Mouse (Mus musculus) lung, embryonic 16.5 days (tissue): ENCODE measurements around the gene Gsto1. TPM values are rescaled to one million over a fixed set of nuclear protein-coding genes. Genes with fewer than 3 reads are reported as not detected.
A peak's percentile ranks its signal among the peaks of the same experiment; 100 is the strongest.
"Not testable (repeated sequence)": the region's sequence is repeated elsewhere in the genome, so short reads cannot be mapped to it uniquely, and the experiment has no call there.

Source experiments
- ATAC-seq: fragments of 200-750 bp; cut with Nextera tagmentation; 2 replicates; pipeline ENCODE4 v1.8.0; 2017; ENCODE audit warnings: low read depth, mild to moderate bottlenecking, moderate library complexity
- H3K27ac ChIP-seq: fragments of 300-500 bp; sonication (generic); 2 replicates; pipeline ENCODE4 v1.5.1; 2014; ENCODE audit warnings: mild to moderate bottlenecking, control low read depth, low read length
- H3K27me3 ChIP-seq: fragments of 300-500 bp; sonication (generic); 2 replicates; pipeline ENCODE4 v1.6.1; 2014; ENCODE audit warnings: low read depth, low read length, mixed read lengths; ENCODE audit not compliant: control insufficient read depth, insufficient read depth
- H3K36me3 ChIP-seq: fragments of 300-500 bp; sonication (generic); 2 replicates; pipeline ENCODE4 v1.6.1; 2014; ENCODE audit warnings: low read length; ENCODE audit not compliant: control insufficient read depth, insufficient read depth
- H3K4me1 ChIP-seq: fragments of 300-500 bp; sonication (generic); replicated peaks from 2 replicates; pipeline ENCODE4 v1.6.1; 2014; ENCODE audit warnings: low read length, mixed read lengths; ENCODE audit not compliant: control insufficient read depth, insufficient read depth
- H3K4me2 ChIP-seq: fragments of 300-500 bp; sonication (generic); 2 replicates; pipeline ENCODE4 v1.6.1; 2014; ENCODE audit warnings: low read depth, low read length, control low read depth
- H3K4me3 ChIP-seq: fragments of 300-500 bp; sonication (generic); 2 replicates; pipeline ENCODE4 v1.5.1; 2014; ENCODE audit warnings: mild to moderate bottlenecking, low read length, control low read depth
- H3K9ac ChIP-seq: fragments of 300-500 bp; sonication (generic); 2 replicates; pipeline ENCODE4 v1.6.1; 2014; ENCODE audit warnings: low read length, control low read depth
- H3K9me3 ChIP-seq: fragments of 300-500 bp; sonication (generic); 2 replicates; pipeline ENCODE4 v1.6.1; 2016; ENCODE audit warnings: low read length; ENCODE audit not compliant: control insufficient read depth
- WGBS: fragments of 180-500 bp; shearing (Covaris S2); extraction: QIAGEN DNeasy Blood & Tissue Kit; methylation state at CpG from one replicate; pipeline ENCODE4 v1.1.7; 2014; 5-methylcytosine and 5-hydroxymethylcytosine counted together
- polyA plus RNA-seq: library from polyadenylated mRNA; unstranded; fragments of >200 nt; fragmentation: Nextera tagmentation; extraction: Ambion mirVana; gene quantifications from 2 replicates; pipeline ENCODE4 v1.2.1, GENCODE M21; 2015

Gene Gsto1
- polyA plus RNA-seq, 1 experiment from 2014 or later = 93.9 TPM

DNA sequence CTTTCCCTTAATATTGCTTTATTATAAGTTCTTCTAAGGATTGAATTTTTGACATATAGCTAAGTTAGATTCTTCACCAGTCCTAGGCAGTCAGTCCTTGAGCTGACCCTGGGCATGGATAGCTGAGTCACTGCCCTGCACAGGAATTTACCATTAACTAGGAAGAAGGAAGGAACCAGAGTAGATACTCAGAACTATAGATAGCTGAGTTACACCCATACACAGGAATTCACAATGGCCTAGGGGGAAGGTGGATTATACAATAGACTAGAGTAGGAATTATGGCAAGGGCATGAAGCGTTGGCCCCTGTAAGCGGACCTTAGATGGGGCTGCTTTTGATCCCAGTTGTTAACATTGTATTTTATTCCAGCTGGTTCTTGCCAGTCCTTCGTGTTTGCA is 2.6 kb upstream of the Gsto1 start:
- H3K36me3 ChIP-seq, ATAC-seq, H3K9ac ChIP-seq, H3K27me3 ChIP-seq, H3K4me3 ChIP-seq, H3K4me2 ChIP-seq, H3K27ac ChIP-seq, H3K9me3 ChIP-seq: not testable (repeated sequence)
- H3K4me1 ChIP-seq = peaks cover 12% of the 10 kb centered on the region
- 70% methylated on average over 3 of the region's 3 CpGs for WGBS

DNA sequence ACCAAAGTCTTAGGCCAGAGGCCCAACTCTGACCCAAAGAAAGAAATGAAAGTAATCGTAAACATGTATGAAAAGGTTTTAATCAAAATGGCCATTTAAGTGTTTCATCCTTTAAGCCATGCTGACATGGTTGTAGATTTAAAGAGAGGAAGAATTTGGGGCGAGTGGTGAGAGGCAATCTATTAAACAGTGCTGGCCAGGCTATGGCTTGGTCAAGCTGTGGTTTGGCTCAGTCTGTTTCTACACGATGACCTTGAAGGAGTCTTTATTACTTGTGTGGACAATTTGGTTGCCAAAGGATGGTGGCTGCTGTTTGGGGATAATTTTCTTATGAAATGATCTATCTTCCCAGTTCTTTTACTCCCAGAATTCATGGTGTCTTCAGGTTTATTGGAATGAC is 1.7 kb upstream of the Gsto1 start:
- no peak overlapping the region for H3K4me2 ChIP-seq
- H3K27ac ChIP-seq = no peak overlapping the region
- no peaks in the 10 kb centered on the region for H3K27me3 ChIP-seq
- peaks cover 12% of the 10 kb centered on the region for H3K4me1 ChIP-seq
- ATAC-seq = no peak
- no peaks in the 10 kb centered on the region for H3K9me3 ChIP-seq
- H3K9ac ChIP-seq = no peak overlapping the region
- 79% methylated on average over 3 of the region's 3 CpGs for WGBS
- no peaks in the 10 kb centered on the region for H3K36me3 ChIP-seq
- H3K4me3 ChIP-seq = no peak overlapping the region

DNA sequence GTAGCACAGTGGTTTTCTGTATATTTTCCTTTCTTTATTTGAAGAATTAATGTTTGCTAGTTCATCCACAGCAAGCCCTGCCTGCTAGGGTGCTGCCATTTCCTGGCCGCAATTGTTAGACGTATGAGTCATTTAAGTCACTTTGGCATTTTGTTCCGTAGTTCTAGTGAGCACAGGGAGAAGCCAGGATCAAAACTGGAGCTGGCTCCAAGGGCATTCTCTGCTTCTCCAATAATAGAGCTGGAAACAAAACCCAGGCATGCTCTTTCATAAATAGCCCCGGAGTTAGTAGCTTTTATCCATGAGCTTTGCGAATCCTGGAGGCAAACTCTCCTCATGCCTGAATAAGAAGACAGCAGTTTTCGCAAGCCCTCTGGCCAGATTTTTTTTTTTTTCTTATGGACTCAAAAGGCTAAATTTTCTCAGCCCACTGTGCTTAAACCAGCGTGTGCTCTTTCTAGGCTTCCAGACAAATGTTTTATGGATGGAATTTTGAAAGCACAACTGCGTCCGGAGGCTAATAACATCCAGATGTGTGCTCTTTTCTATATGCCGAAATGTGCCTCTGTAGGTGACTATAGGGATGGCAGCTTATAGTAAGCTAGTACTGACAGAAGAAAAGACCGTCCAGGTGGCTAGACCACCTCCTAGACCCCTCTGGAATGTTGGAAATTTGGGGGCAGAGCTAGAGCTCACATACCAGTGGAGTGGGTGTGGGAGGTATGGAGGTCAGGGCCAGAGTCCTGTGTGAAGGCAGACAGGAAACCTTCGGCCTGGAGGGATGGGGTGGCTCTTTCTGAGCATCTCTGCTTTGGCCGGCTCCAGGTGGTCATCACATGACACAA is 597 bp upstream of the Gsto1 start:
- H3K9me3 ChIP-seq = no peaks in the 10 kb centered on the region
- no peak overlapping the region for H3K27ac ChIP-seq
- 13% methylated on average over 13 of the region's 13 CpGs for WGBS

DNA sequence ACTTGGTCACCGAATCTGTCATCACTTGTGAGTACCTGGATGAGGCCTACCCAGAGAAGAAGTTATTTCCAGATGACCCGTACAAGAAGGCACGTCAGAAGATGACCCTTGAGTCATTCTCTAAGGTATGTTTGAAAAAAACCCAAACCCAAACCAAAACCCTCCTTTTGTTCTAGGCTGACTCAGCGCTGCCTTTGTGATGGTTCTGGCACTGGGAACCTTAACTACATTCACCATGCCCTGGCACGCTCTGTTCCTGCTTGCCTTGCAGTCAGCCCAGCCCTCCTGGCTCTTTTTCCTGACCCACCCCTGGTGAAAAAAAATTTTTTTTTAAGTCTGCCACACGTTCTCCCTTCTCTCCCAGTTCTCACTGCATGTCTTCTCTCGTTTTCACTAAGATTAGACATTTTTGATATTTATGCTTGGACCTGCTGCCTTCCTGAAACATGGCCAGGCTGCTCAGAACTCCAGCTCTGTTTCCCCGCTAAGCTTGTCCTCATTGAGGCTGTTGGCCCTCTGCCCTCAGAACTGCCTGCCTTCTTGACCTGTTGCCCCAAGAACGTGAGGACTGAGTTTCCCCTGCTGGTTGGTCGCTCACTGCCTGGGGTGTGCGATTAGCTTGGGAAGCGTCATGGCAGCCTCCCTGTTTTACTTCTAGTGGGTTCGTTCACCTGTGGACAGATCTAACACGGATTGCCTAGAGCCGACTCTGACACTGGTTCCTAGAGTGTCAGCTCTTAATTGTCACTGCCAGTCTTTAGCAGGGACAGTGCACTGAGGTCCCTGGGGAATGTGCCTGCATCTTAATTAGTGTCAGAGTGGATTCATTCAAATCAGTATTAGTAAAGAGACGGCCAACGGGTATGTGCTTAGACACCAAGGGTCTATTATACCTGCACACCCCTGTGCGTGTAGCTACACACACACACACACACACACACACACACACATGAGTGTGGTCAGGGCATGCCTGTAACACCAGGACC is 3.5 kb downstream of the Gsto1 start:
- Histone ChIP-seq H3K36me3 (no peaks in the 10 kb centered on the region), H3K4me1 (peaks cover 12% of the 10 kb centered on the region), H3K4me2 (no peak overlapping the region), H3K27me3 (no peaks in the 10 kb centered on the region), H3K4me3 (no peak overlapping the region), H3K27ac (no peak overlapping the region), H3K9me3 (no peaks in the 10 kb centered on the region), H3K9ac (no peak overlapping the region)
- peak; percentile 55; the same call in 1 of the 2 replicates for ATAC-seq
- WGBS = 67% methylated on average over 18 of the region's 18 CpGs

More for the DNA sequence above, 597 bp upstream of the Gsto1 start:
- Histone ChIP-seq H3K27me3 (no peaks in the 10 kb centered on the region), H3K9ac (peak overlapping the region; percentile 25; the same call in 1 of the 2 replicates), H3K36me3 (no peaks in the 10 kb centered on the region), H3K4me3 (peak overlapping the region; percentile 71), H3K4me1 (peaks cover 12% of the 10 kb centered on the region), H3K4me2 (peak overlapping the region; percentile 99)
- peak; percentile 53 for ATAC-seq

DNA sequence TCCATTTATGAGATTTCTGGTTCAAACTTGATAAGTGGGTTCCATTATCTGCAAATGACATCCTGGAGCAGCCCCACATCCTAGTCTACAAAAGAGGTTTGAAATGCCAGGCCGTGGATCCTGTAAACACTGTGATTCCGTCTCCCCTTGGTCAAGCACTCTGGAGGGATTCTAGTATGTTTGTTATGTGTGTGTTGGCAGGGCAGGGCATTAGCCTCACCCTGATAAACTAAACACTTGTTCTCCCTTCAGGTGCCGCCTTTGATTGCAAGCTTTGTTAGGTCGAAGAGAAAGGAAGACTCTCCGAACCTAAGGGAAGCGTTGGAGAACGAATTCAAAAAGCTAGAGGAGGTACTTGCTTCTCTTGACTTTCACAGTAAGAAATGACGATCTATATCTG is 4.4 kb downstream of the Gsto1 start:
- H3K4me1 ChIP-seq = peaks cover 12% of the 10 kb centered on the region
- H3K9ac ChIP-seq = no peak overlapping the region
- H3K9me3 ChIP-seq = no peaks in the 10 kb centered on the region
- H3K27ac ChIP-seq = no peak overlapping the region
- no peaks in the 10 kb centered on the region; the same call in 1 of the 2 replicates for H3K36me3 ChIP-seq
- no peak overlapping the region for H3K4me3 ChIP-seq
- 80% methylated on average over 8 of the region's 8 CpGs for WGBS
- ATAC-seq = no peak
- no peaks in the 10 kb centered on the region for H3K27me3 ChIP-seq
- no peak overlapping the region for H3K4me2 ChIP-seq

DNA sequence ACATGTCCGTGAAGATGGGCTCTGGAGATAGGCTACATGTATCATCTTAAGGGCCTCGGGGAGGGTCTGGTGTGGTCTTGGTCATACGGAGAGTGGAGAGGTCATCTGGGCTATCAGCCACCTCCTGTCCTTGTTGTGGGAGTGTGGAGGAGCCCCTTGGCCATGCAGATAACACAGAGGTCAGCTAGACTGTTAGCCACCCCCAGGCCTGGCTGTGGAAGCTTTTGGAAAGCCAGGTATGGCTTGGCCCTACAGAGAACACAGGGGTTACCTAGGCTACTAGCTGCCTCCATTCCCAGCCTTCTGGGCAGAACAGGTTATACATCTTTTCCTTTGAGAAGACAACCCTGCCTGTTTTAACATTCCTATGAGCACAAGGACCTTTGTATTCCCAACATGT is 7.8 kb downstream of the Gsto1 start:
- Histone ChIP-seq H3K27ac (no peak overlapping the region), H3K4me2 (no peak overlapping the region), H3K36me3 (no peaks in the 10 kb centered on the region; the same call in 1 of the 2 replicates), H3K4me1 (peaks cover 7% of the 10 kb centered on the region; the same call in 1 of the 2 replicates), H3K27me3 (no peaks in the 10 kb centered on the region), H3K9ac (no peak overlapping the region), H3K9me3 (no peaks in the 10 kb centered on the region), H3K4me3 (no peak overlapping the region)
- 88% methylated on average over 3 of the region's 3 CpGs for WGBS
- ATAC-seq = no peak

DNA sequence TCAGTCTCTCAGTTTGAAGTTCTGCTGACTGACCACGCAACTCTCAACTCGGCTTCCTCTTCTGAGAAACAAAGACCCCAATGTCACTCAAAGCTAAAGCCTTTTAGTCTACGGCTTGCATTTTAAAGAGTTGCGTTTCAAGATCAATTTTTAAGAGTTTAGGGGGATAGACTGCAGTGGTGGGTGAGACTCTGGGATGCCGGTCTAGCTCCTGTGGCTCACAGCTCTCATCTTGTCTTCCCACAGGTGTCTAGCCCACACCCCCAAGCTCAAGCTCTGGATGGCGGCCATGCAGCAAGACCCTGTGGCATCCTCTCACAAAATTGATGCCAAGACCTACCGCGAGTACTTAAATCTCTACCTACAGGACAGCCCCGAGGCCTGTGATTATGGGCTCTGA is 9.3 kb downstream of the Gsto1 start:
- 93% methylated on average over 9 of the region's 9 CpGs for WGBS
- H3K4me2 ChIP-seq = no peak overlapping the region

DNA sequence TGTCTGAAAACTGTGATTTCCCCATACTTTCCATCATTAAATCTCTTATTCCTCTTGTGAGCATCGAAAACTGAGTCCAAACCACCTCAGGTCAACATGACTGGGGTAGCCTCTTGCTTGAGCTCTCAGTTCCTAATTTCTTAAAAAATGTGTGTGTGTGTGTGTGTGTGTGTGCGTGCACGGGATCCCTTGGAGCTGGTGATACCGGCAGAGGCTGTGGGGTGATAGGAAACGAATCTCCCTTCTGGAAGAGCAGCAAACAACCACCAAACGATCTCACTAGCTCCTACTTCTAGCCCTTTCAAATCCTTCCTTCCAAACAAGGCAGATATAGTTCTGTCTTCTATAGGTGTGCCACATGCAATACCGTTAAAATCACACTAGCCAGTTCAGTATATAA is 10.0 kb downstream of the Gsto1 start:
- peak overlapping the region; percentile 88; the same call in 1 of the 2 replicates for H3K9ac ChIP-seq
- no peaks in the 10 kb centered on the region for H3K9me3 ChIP-seq
- no peak overlapping the region for H3K27ac ChIP-seq
- peak overlapping the region; percentile 96 for H3K4me2 ChIP-seq
- peaks cover 7% of the 10 kb centered on the region; the same call in 1 of the 2 replicates for H3K4me1 ChIP-seq
- no peaks in the 10 kb centered on the region for H3K27me3 ChIP-seq
- H3K36me3 ChIP-seq = no peaks in the 10 kb centered on the region; the same call in 1 of the 2 replicates
- H3K4me3 ChIP-seq = peak overlapping the region; percentile 79
- ATAC-seq = no peak
- 81% methylated on average over 7 of the region's 7 CpGs for WGBS

More for the DNA sequence above, 9.3 kb downstream of the Gsto1 start:
- peaks cover 7% of the 10 kb centered on the region; the same call in 1 of the 2 replicates for H3K4me1 ChIP-seq
- H3K27me3 ChIP-seq = no peaks in the 10 kb centered on the region
- no peak for ATAC-seq
- no peak overlapping the region for H3K27ac ChIP-seq
- H3K4me3 ChIP-seq = no peak overlapping the region
- no peaks in the 10 kb centered on the region for H3K9me3 ChIP-seq
- H3K9ac ChIP-seq = no peak overlapping the region
- no peaks in the 10 kb centered on the region; the same call in 1 of the 2 replicates for H3K36me3 ChIP-seq
